In genomic region chr3:30999401-31000017, GRCm38 (mm10) we compare ENCODE assay signal across 9 mouse cellular contexts. TPM values are rescaled to one million over a fixed set of nuclear protein-coding genes. Genes with fewer than 3 reads are reported as not detected.
DNase-seq lines count a peak whose midpoint lies in the region; ATAC-seq and TF ChIP-seq lines count a peak whose summit lies in the region.
"Had no signal": no experiment of that assay in that cellular context is flagged by ENCODE, and none has a peak within 500 bp of the region (broad histone marks: within the 10 kb centered on the region; RNA-seq: fewer than 3 reads in every experiment).

No protein-coding gene starts in this region.

- no peaks in the 10 kb centered on the region for H3K9me3 ChIP-seq in hindbrain, embryonic 13.5 days
- no peaks in the 10 kb centered on the region for H3K9me3 ChIP-seq in hindbrain, embryonic 16.5 days (ENCODE audit: control insufficient read depth, low read length)
- no peaks in the 10 kb centered on the region for H3K9me3 ChIP-seq in embryonic facial prominence, embryonic 13.5 days

- TF ChIP-seq POLR2A in lung, adult 2 months (IDR thresholded peaks at IDR 0.05; ENCODE audit: borderline replicate concordance, extremely low read depth, low read depth, low read length) = no peak

- ATAC-seq in hindbrain, embryonic 13.5 days (ENCODE audit: low FRiP score) = no peak
- no peak for ATAC-seq in hindbrain, embryonic 16.5 days
- ATAC-seq in embryonic facial prominence, embryonic 13.5 days (ENCODE audit: insufficient number of reproducible peaks, insufficient read depth, low FRiP score, low TSS enrichment, low read depth) = no peak
- ATAC-seq in megakaryocyte, adult 5-6 weeks (ENCODE audit: poor library complexity, severe bottlenecking) = no peak

- H3K4me2 ChIP-seq in hindbrain, embryonic 13.5 days = no peak overlapping the region
- no peak overlapping the region for H3K4me2 ChIP-seq in hindbrain, embryonic 16.5 days (ENCODE audit: low read length)
- H3K4me2 ChIP-seq in embryonic facial prominence, embryonic 13.5 days = peak overlapping the region; percentile 35

- H3K27me3 ChIP-seq in hindbrain, embryonic 13.5 days = no peaks in the 10 kb centered on the region
- no peaks in the 10 kb centered on the region for H3K27me3 ChIP-seq in hindbrain, embryonic 16.5 days (replicated peaks; ENCODE audit: control insufficient read depth, insufficient read depth, low read length)
- no peaks in the 10 kb centered on the region for H3K27me3 ChIP-seq in embryonic facial prominence, embryonic 13.5 days

- H3K27ac ChIP-seq in hindbrain, embryonic 13.5 days = no peak overlapping the region
- no peak overlapping the region; the same call in 1 of the 2 replicates for H3K27ac ChIP-seq in hindbrain, embryonic 16.5 days (ENCODE audit: low read depth, low read length)
- peak overlapping the region; percentile 78 for H3K27ac ChIP-seq in embryonic facial prominence, embryonic 13.5 days

- no peaks in the 10 kb centered on the region for H3K36me3 ChIP-seq in hindbrain, embryonic 13.5 days
- H3K36me3 ChIP-seq in hindbrain, embryonic 16.5 days (ENCODE audit: control insufficient read depth, insufficient read depth, low read length) = no peaks in the 10 kb centered on the region
- no peaks in the 10 kb centered on the region for H3K36me3 ChIP-seq in embryonic facial prominence, embryonic 13.5 days

- H3K4me3 ChIP-seq in hindbrain, embryonic 13.5 days = no peak overlapping the region
- H3K4me3 ChIP-seq in hindbrain, embryonic 16.5 days (ENCODE audit: low read length) = no peak overlapping the region
- H3K4me3 ChIP-seq in embryonic facial prominence, embryonic 13.5 days = no peak overlapping the region
- H3K4me3 ChIP-seq in lung, adult 2 months (replicated peaks; ENCODE audit: extremely low read depth, low read depth, low read length) = no peak overlapping the region
- H3K4me3 ChIP-seq: erythroblast, embryonic 14.5 days had no signal

- DNase-seq in 3T3-L1 (ENCODE audit: low read depth, low spot score) = peak; percentile 80
- DNase-seq in lung, adult 2 months = peak; percentile 48
- no peak for DNase-seq in embryo, embryonic 10 days (ENCODE audit: low spot score)
- DNase-seq in spleen, adult 12 weeks (ENCODE audit: low spot score) = no peak

- WGBS in hindbrain, embryonic 13.5 days = 68% methylated on average over 10 of the region's 10 CpGs
- 67% methylated on average over 10 of the region's 10 CpGs for WGBS in hindbrain, embryonic 16.5 days
- WGBS in embryonic facial prominence, embryonic 13.5 days = 42% methylated on average over 10 of the region's 10 CpGs
- 55% methylated on average over 10 of the region's 10 CpGs for WGBS in lung, adult 2 months

- 0 out of 2 replicates have a peak overlapping the region, but pooled peaks have one; percentile 3 for H3K9ac ChIP-seq in hindbrain, embryonic 13.5 days
- H3K9ac ChIP-seq in hindbrain, embryonic 16.5 days (ENCODE audit: low read depth, low read length) = no peak overlapping the region; the same call in 1 of the 2 replicates
- H3K9ac ChIP-seq in embryonic facial prominence, embryonic 13.5 days = 0 out of 2 replicates have a peak overlapping the region, but pooled peaks have one; percentile 21

- no peak for TF ChIP-seq CTCF in lung, adult 2 months (IDR thresholded peaks at IDR 0.05; ENCODE audit: insufficient read depth, low read length)

- H3K4me1 ChIP-seq in hindbrain, embryonic 13.5 days (replicated peaks) = peaks cover 29% of the 10 kb centered on the region
- H3K4me1 ChIP-seq in hindbrain, embryonic 16.5 days (ENCODE audit: control insufficient read depth, insufficient read depth, low read depth, low read length) = peaks cover 20% of the 10 kb centered on the region
- H3K4me1 ChIP-seq in embryonic facial prominence, embryonic 13.5 days = peaks cover 40% of the 10 kb centered on the region
- H3K4me1 ChIP-seq in lung, adult 2 months (ENCODE audit: control insufficient read depth, insufficient read depth, low read length) = peaks cover 15% of the 10 kb centered on the region

RNA-seq across cellular contexts. Expression of gene Prkci, which starts 4.0 kb away (rescaled TPM):
- polyA plus RNA-seq in hindbrain, embryonic 13.5 days (2015; fragmentation: Nextera tagmentation; extraction: Ambion mirVana) = 23.9 and 24.7 TPM in 2 replicates
- polyA plus RNA-seq in hindbrain, embryonic 16.5 days (2015; fragmentation: Nextera tagmentation; extraction: Ambion mirVana) = 25.3 and 27.9 TPM in 2 replicates
- 39.0 and 39.3 TPM in 2 replicates for polyA plus RNA-seq in embryonic facial prominence, embryonic 13.5 days (2015; fragmentation: Nextera tagmentation; extraction: Ambion mirVana)
- polyA plus RNA-seq in lung, adult 2 months (2012; rRNA removed) = 29.0 and 42.9 TPM in 2 replicates
- total RNA-seq in megakaryocyte, adult 5-6 weeks (2015) = 18.8 and 19.9 TPM in 2 replicates
- 12.4 and 14.7 TPM in 2 replicates for total RNA-seq in megakaryocyte, adult 5-6 weeks (2017)

RNA-seq across cellular contexts. Expression of gene Phc3, which starts 30.3 kb away (rescaled TPM):
- 7.5 and 8.1 TPM in 2 replicates for polyA plus RNA-seq in hindbrain, embryonic 13.5 days (2015; fragmentation: Nextera tagmentation; extraction: Ambion mirVana)
- polyA plus RNA-seq in hindbrain, embryonic 16.5 days (2015; fragmentation: Nextera tagmentation; extraction: Ambion mirVana) = 7.0 TPM in 2 replicates
- 8.1 and 9.4 TPM in 2 replicates for polyA plus RNA-seq in embryonic facial prominence, embryonic 13.5 days (2015; fragmentation: Nextera tagmentation; extraction: Ambion mirVana)
- 33.7 and 34.0 TPM in 2 replicates for polyA plus RNA-seq in lung, adult 2 months (2012; rRNA removed)
- 31.0 and 31.1 TPM in 2 replicates for total RNA-seq in megakaryocyte, adult 5-6 weeks (2015)
- 17.3 and 20.4 TPM in 2 replicates for total RNA-seq in megakaryocyte, adult 5-6 weeks (2017)

Comparison
In these comparisons a context has a peak if more than half of its experiments do, and no peak if none do; other contexts are left out.
1. DNase-seq: peak in 3T3-L1 (single experiment) and lung, adult 2 months (single experiment); none in embryo, embryonic 10 days (single experiment) and spleen, adult 12 weeks (single experiment).